Mouse (Mus musculus): ENCODE measurements around the gene Gatd1. TPM values are rescaled to one million over a fixed set of nuclear protein-coding genes. Genes with fewer than 3 reads are reported as not detected.

The Gatd1 gene
- polyA plus RNA-seq, 1 experiment from 2014 or later, result 50.0 TPM

GRCm38 (mm10) chr7:141394158-141394557, 19.8 kb downstream of the Gatd1 start:
- no peak overlapping the region for H3K27ac ChIP-seq

GRCm38 (mm10) chr7:141392552-141393222, 21.2 kb downstream of the Gatd1 start:
- TF ChIP-seq CTCF (IDR thresholded peaks at IDR 0.05; ENCODE audit: low read depth), result no peak
- peak overlapping the region; percentile 82 for H3K4me2 ChIP-seq (ENCODE audit: low read length)
- peaks cover 5% of the 10 kb centered on the region; the same call in 1 of the 2 replicates for H3K36me3 ChIP-seq (ENCODE audit: insufficient read depth, low read length)
- peak overlapping the region; percentile 63 for H3K9ac ChIP-seq (ENCODE audit: low read depth, low read length)
- H3K9me3 ChIP-seq (replicated peaks; ENCODE audit: low read length), result no peaks in the 10 kb centered on the region
- 33% methylated on average over 9 of the region's 9 CpGs for WGBS
- peak overlapping the region; percentile 81 for H3K27ac ChIP-seq
- no peaks in the 10 kb centered on the region for H3K27me3 ChIP-seq (ENCODE audit: insufficient read depth, low read length)
- H3K4me1 ChIP-seq (replicated peaks; ENCODE audit: insufficient read depth, low read length), result peaks cover 6% of the 10 kb centered on the region
- DNase-seq (ENCODE audit: low spot score), result no peak
- peak overlapping the region; percentile 72 for H3K4me3 ChIP-seq (replicated peaks; ENCODE audit: low read depth, low read length)
- ATAC-seq (replicated peaks; ENCODE audit: low FRiP score, low read depth), result no peak; the same call in 1 of the 2 replicates

More at GRCm38 (mm10) chr7:141394158-141394557, 19.8 kb downstream of the Gatd1 start:
- 83% methylated on average over 7 of the region's 7 CpGs for WGBS
- peaks cover 6% of the 10 kb centered on the region for H3K4me1 ChIP-seq (replicated peaks; ENCODE audit: insufficient read depth, low read length)
- DNase-seq (ENCODE audit: low spot score) (no peak), ATAC-seq (replicated peaks; ENCODE audit: low FRiP score, low read depth) (no peak)
- H3K36me3 ChIP-seq (ENCODE audit: insufficient read depth, low read length), result peaks cover 5% of the 10 kb centered on the region; the same call in 1 of the 2 replicates
- no peak overlapping the region for H3K4me3 ChIP-seq (replicated peaks; ENCODE audit: low read depth, low read length)
- no peak for TF ChIP-seq CTCF (IDR thresholded peaks at IDR 0.05; ENCODE audit: low read depth)
- no peak overlapping the region for H3K4me2 ChIP-seq (ENCODE audit: low read length)
- H3K27me3 ChIP-seq (ENCODE audit: insufficient read depth, low read length), result no peaks in the 10 kb centered on the region
- no peak overlapping the region for H3K9ac ChIP-seq (ENCODE audit: low read depth, low read length)
- H3K9me3 ChIP-seq (replicated peaks; ENCODE audit: low read length), result no peaks in the 10 kb centered on the region

GRCm38 (mm10) chr7:141391625-141392551, 22.0 kb downstream of the Gatd1 start, which contains the start of gene Taldo1:
Taldo1 (plus strand) TSS chr7:141392199.
- ATAC-seq (replicated peaks; ENCODE audit: low FRiP score, low read depth), result peak; percentile 94
- H3K36me3 ChIP-seq (ENCODE audit: insufficient read depth, low read length), result peaks cover 5% of the 10 kb centered on the region; the same call in 1 of the 2 replicates
- H3K4me1 ChIP-seq (replicated peaks; ENCODE audit: insufficient read depth, low read length), result peaks cover 6% of the 10 kb centered on the region
- peak within 1 kb of the TSS; percentile 63 for H3K9ac ChIP-seq (ENCODE audit: low read depth, low read length)
- peak; percentile 99 for DNase-seq (ENCODE audit: low spot score)
- no peak for TF ChIP-seq CTCF (IDR thresholded peaks at IDR 0.05; ENCODE audit: low read depth)
- H3K9me3 ChIP-seq (replicated peaks; ENCODE audit: low read length), result no peaks in the 10 kb centered on the region
- H3K27me3 ChIP-seq (ENCODE audit: insufficient read depth, low read length), result no peaks in the 10 kb centered on the region
- peak within 1 kb of the TSS; percentile 72 for H3K4me3 ChIP-seq (replicated peaks; ENCODE audit: low read depth, low read length)
- peak within 1 kb of the TSS; percentile 82 for H3K4me2 ChIP-seq (ENCODE audit: low read length)
- H3K27ac ChIP-seq, result peak within 1 kb of the TSS; percentile 81
- under 1% methylated on average over 57 of the region's 57 CpGs for WGBS

- Histone ChIP-seq H3K4me1 (replicated peaks; ENCODE audit: insufficient read depth, low read length) (peaks cover 6% of the 10 kb centered on the region), H3K4me2 (ENCODE audit: low read length) (peak overlapping the region; percentile 82), H3K27me3 (ENCODE audit: insufficient read depth, low read length) (no peaks in the 10 kb centered on the region), H3K4me3 (replicated peaks; ENCODE audit: low read depth, low read length) (no peak overlapping the region), H3K9ac (ENCODE audit: low read depth, low read length) (no peak overlapping the region), H3K27ac (no peak overlapping the region), H3K36me3 (ENCODE audit: insufficient read depth, low read length) (no peaks in the 10 kb centered on the region), H3K9me3 (replicated peaks; ENCODE audit: low read length) (no peaks in the 10 kb centered on the region)
- TF ChIP-seq CTCF (IDR thresholded peaks at IDR 0.05; ENCODE audit: low read depth), result no peak
- WGBS, result 52% methylated on average over 9 of the region's 9 CpGs
- no peak for DNase-seq (ENCODE audit: low spot score)
- no peak; the same call in 1 of the 2 replicates for ATAC-seq (replicated peaks; ENCODE audit: low FRiP score, low read depth)
Observed at GRCm38 (mm10) chr7:141390326-141391259, 23.3 kb downstream of the Gatd1 start.

GRCm38 (mm10) chr7:141388487-141389109, 25.3 kb downstream of the Gatd1 start:
- Histone ChIP-seq H3K27me3 (ENCODE audit: insufficient read depth, low read length) (no peaks in the 10 kb centered on the region), H3K27ac (no peak overlapping the region), H3K9me3 (replicated peaks; ENCODE audit: low read length) (no peaks in the 10 kb centered on the region), H3K4me3 (replicated peaks; ENCODE audit: low read depth, low read length) (no peak overlapping the region), H3K36me3 (ENCODE audit: insufficient read depth, low read length) (no peaks in the 10 kb centered on the region), H3K4me1 (replicated peaks; ENCODE audit: insufficient read depth, low read length) (peaks cover 6% of the 10 kb centered on the region), H3K9ac (ENCODE audit: low read depth, low read length) (no peak overlapping the region), H3K4me2 (ENCODE audit: low read length) (no peak overlapping the region)
- ATAC-seq (replicated peaks; ENCODE audit: low FRiP score, low read depth) (no peak), DNase-seq (ENCODE audit: low spot score) (no peak)
- 46% methylated on average over 3 of the region's 3 CpGs for WGBS
- no peak for TF ChIP-seq CTCF (IDR thresholded peaks at IDR 0.05; ENCODE audit: low read depth)
